Mouse (Mus musculus) stomach, embryonic 14.5 days (tissue): ENCODE data around the gene Ece1. TPM values are rescaled to one million over a fixed set of nuclear protein-coding genes. Genes with fewer than 3 reads are reported as not detected.

Experiments
- ATAC-seq: fragments of 200-750 bp; cut with Nextera tagmentation; 2 replicates; pipeline ENCODE4 v1.8.0; 2017; ENCODE audit warnings: low read depth, moderate TSS enrichment; ENCODE audit not compliant: insufficient number of reproducible peaks, insufficient read depth, low FRiP score
- H3K27ac ChIP-seq: fragments of 300-500 bp; sonication (generic); 2 replicates; pipeline ENCODE4 v1.5.1; 2014; ENCODE audit warnings: mild to moderate bottlenecking, low read length, moderate library complexity, mixed read lengths
- H3K27me3 ChIP-seq: fragments of 300-500 bp; sonication (generic); 2 replicates; pipeline ENCODE4 v1.6.1; 2014; ENCODE audit warnings: low read length, control low read depth, mixed read lengths; ENCODE audit not compliant: control insufficient read depth, insufficient read depth
- H3K36me3 ChIP-seq: fragments of 300-500 bp; sonication (generic); 2 replicates; pipeline ENCODE4 v1.6.1; 2014; ENCODE audit warnings: mild to moderate bottlenecking, control low read depth, low read length, moderate library complexity, mixed read lengths; ENCODE audit not compliant: control insufficient read depth, insufficient read depth
- H3K4me1 ChIP-seq: fragments of 300-500 bp; sonication (generic); 2 replicates; pipeline ENCODE4 v1.6.1; 2014; ENCODE audit warnings: low read length, control low read depth, mixed read lengths; ENCODE audit not compliant: control insufficient read depth, insufficient read depth
- H3K4me2 ChIP-seq: fragments of 300-500 bp; sonication (generic); replicated peaks from 2 replicates; pipeline ENCODE4 v1.6.1; 2014; ENCODE audit warnings: low read depth, low read length, control low read depth
- H3K4me3 ChIP-seq: fragments of 300-500 bp; sonication (generic); 2 replicates; pipeline ENCODE4 v1.5.1; 2014; ENCODE audit warnings: low read depth, low read length, control low read depth
- H3K9ac ChIP-seq: fragments of 300-500 bp; sonication (generic); replicated peaks from 2 replicates; pipeline ENCODE4 v1.6.1; 2014; ENCODE audit warnings: low read depth, mild to moderate bottlenecking, control low read depth, low read length, moderate library complexity, mixed read lengths
- H3K9me3 ChIP-seq: fragments of 300-500 bp; sonication (generic); 2 replicates; pipeline ENCODE4 v1.6.1; 2016; ENCODE audit warnings: low read depth, low read length, control low read depth; ENCODE audit not compliant: control insufficient read depth
- WGBS: fragments of 180-500 bp; shearing (Covaris S2); extraction: QIAGEN DNeasy Blood & Tissue Kit; methylation state at CpG from one replicate; pipeline ENCODE4 v1.1.7; 2014; 5-methylcytosine and 5-hydroxymethylcytosine counted together
- polyA plus RNA-seq: library from polyadenylated mRNA; unstranded; fragments of >200 nt; fragmentation: Nextera tagmentation; extraction: Ambion mirVana; gene quantifications from 2 replicates; pipeline ENCODE4 v1.2.1, GENCODE M21; 2014

Ece1 gene
- polyA plus RNA-seq, 1 experiment from 2014 or later: 80.6 TPM

- Histone ChIP-seq H3K27ac (no peak overlapping the region), H3K36me3 (no peaks in the 10 kb centered on the region), H3K9me3 (no peaks in the 10 kb centered on the region), H3K9ac (no peak overlapping the region), H3K4me3 (no peak overlapping the region), H3K4me1 (peaks cover 14% of the 10 kb centered on the region), H3K27me3 (no peaks in the 10 kb centered on the region), H3K4me2 (no peak overlapping the region)
- no peak for ATAC-seq
- 90% methylated on average over 8 of the region's 8 CpGs for WGBS
These were observed 19.4 kb downstream of the Ece1 start for GRCm38 (mm10) chr4:137881445-137881844.

GRCm38 (mm10) chr4:137882663-137883062, 20.6 kb downstream of the Ece1 start:
- Histone ChIP-seq H3K9ac (no peak overlapping the region), H3K4me2 (no peak overlapping the region), H3K36me3 (no peaks in the 10 kb centered on the region), H3K4me3 (no peak overlapping the region), H3K27ac (no peak overlapping the region), H3K4me1 (peaks cover 8% of the 10 kb centered on the region), H3K27me3 (no peaks in the 10 kb centered on the region), H3K9me3 (no peaks in the 10 kb centered on the region)
- WGBS: 61% methylated on average over 9 of the region's 9 CpGs
- no peak for ATAC-seq

GRCm38 (mm10) chr4:137883513-137884150, 21.6 kb downstream of the Ece1 start:
- no peak for ATAC-seq
- Histone ChIP-seq H3K4me3 (no peak overlapping the region), H3K4me2 (no peak overlapping the region), H3K36me3 (no peaks in the 10 kb centered on the region), H3K27ac (no peak overlapping the region), H3K4me1 (peaks cover 12% of the 10 kb centered on the region), H3K27me3 (no peaks in the 10 kb centered on the region), H3K9ac (no peak overlapping the region), H3K9me3 (no peaks in the 10 kb centered on the region)
- WGBS: 86% methylated on average over 8 of the region's 8 CpGs

- Histone ChIP-seq H3K4me2 (no peak overlapping the region), H3K9me3 (no peaks in the 10 kb centered on the region), H3K4me1 (peaks cover 24% of the 10 kb centered on the region), H3K36me3 (no peaks in the 10 kb centered on the region), H3K9ac (no peak overlapping the region), H3K27ac (no peak overlapping the region), H3K4me3 (no peak overlapping the region), H3K27me3 (no peaks in the 10 kb centered on the region)
- no peak for ATAC-seq
- WGBS: 64% methylated on average over 10 of the region's 10 CpGs
These were observed 25.4 kb downstream of the Ece1 start for GRCm38 (mm10) chr4:137887337-137887992.

GRCm38 (mm10) chr4:137887993-137888388, 26.0 kb downstream of the Ece1 start:
- peaks cover 29% of the 10 kb centered on the region for H3K4me1 ChIP-seq
- H3K9me3 ChIP-seq: no peaks in the 10 kb centered on the region
- no peaks in the 10 kb centered on the region for H3K27me3 ChIP-seq
- no peak overlapping the region for H3K4me2 ChIP-seq
- H3K4me3 ChIP-seq: no peak overlapping the region
- H3K9ac ChIP-seq: no peak overlapping the region
- no peak for ATAC-seq
- H3K27ac ChIP-seq: no peak overlapping the region
- WGBS: 35% methylated on average over 8 of the region's 8 CpGs
- H3K36me3 ChIP-seq: no peaks in the 10 kb centered on the region

- Histone ChIP-seq H3K4me3 (no peak overlapping the region), H3K9ac (no peak overlapping the region)
These were observed 28.6 kb downstream of the Ece1 start for GRCm38 (mm10) chr4:137890596-137890995.

GRCm38 (mm10) chr4:137891553-137892145, 29.6 kb downstream of the Ece1 start:
- 21% methylated on average over 4 of the region's 4 CpGs for WGBS
- Histone ChIP-seq H3K27me3 (no peaks in the 10 kb centered on the region), H3K9ac (no peak overlapping the region), H3K4me1 (peaks cover 33% of the 10 kb centered on the region), H3K36me3 (no peaks in the 10 kb centered on the region), H3K9me3 (no peaks in the 10 kb centered on the region), H3K27ac (no peak overlapping the region), H3K4me2 (no peak overlapping the region), H3K4me3 (no peak overlapping the region)
- ATAC-seq: no peak

More at GRCm38 (mm10) chr4:137890596-137890995, 28.6 kb downstream of the Ece1 start:
- no peaks in the 10 kb centered on the region for H3K27me3 ChIP-seq
- H3K4me2 ChIP-seq: no peak overlapping the region
- H3K9me3 ChIP-seq: no peaks in the 10 kb centered on the region
- H3K36me3 ChIP-seq: no peaks in the 10 kb centered on the region
- peaks cover 27% of the 10 kb centered on the region for H3K4me1 ChIP-seq
- ATAC-seq: no peak
- WGBS: 58% methylated on average over 4 of the region's 4 CpGs
- H3K27ac ChIP-seq: no peak overlapping the region

GRCm38 (mm10) chr4:137892713-137893242, 30.7 kb downstream of the Ece1 start:
- Histone ChIP-seq H3K27me3 (no peaks in the 10 kb centered on the region), H3K4me2 (no peak overlapping the region), H3K9me3 (no peaks in the 10 kb centered on the region), H3K36me3 (no peaks in the 10 kb centered on the region), H3K27ac (0 out of 2 replicates have a peak overlapping the region, but pooled peaks have one; percentile 21), H3K9ac (no peak overlapping the region), H3K4me3 (no peak overlapping the region), H3K4me1 (peaks cover 39% of the 10 kb centered on the region)
- no peak for ATAC-seq
- WGBS: 15% methylated on average over 11 of the region's 11 CpGs
